In genomic region chr6:31006111-31006600, GRCm38 (mm10) we compare ENCODE assay signal across 20 mouse cellular contexts. TPM values are rescaled to one million over a fixed set of nuclear protein-coding genes. Genes with fewer than 3 reads are reported as not detected.
DNase-seq lines count a peak whose midpoint lies in the region; ATAC-seq and TF ChIP-seq lines count a peak whose summit lies in the region.
"Had no signal": no experiment of that assay in that cellular context is flagged by ENCODE, and none has a peak within 500 bp of the region (broad histone marks: within the 10 kb centered on the region; RNA-seq: fewer than 3 reads in every experiment).

No protein-coding gene starts in this region.

- no peaks in the 10 kb centered on the region for H3K27me3 ChIP-seq in embryonic facial prominence, embryonic 14.5 days (replicated peaks; ENCODE audit: control insufficient read depth, insufficient read depth, low read length)
- H3K27me3 ChIP-seq in embryonic facial prominence, embryonic 10.5 days (replicated peaks; ENCODE audit: low read depth, poor library complexity, severe bottlenecking): no peaks in the 10 kb centered on the region
- no peaks in the 10 kb centered on the region for H3K27me3 ChIP-seq in heart, embryonic 16.5 days (ENCODE audit: control insufficient read depth, insufficient read depth, low read length)
- no peaks in the 10 kb centered on the region for H3K27me3 ChIP-seq in kidney, postnatal 0 days (ENCODE audit: insufficient read depth, low read length)
- H3K27me3 ChIP-seq in midbrain, embryonic 11.5 days (ENCODE audit: control insufficient read depth, insufficient read depth, low read length): no peaks in the 10 kb centered on the region
- no peaks in the 10 kb centered on the region for H3K27me3 ChIP-seq in midbrain, embryonic 10.5 days (ENCODE audit: low read depth, poor library complexity, severe bottlenecking)
- H3K27me3 ChIP-seq: forebrain, embryonic 15.5 days; hindbrain, embryonic 13.5 days had no signal

- no peak for ATAC-seq in embryonic facial prominence, embryonic 14.5 days (ENCODE audit: low read depth)
- ATAC-seq in heart, embryonic 16.5 days (replicated peaks; ENCODE audit: extremely low read depth, insufficient read depth, low FRiP score): 0 out of 2 replicates have a peak, but pooled peaks have one; percentile 28
- ATAC-seq in kidney, postnatal 0 days (replicated peaks; ENCODE audit: low FRiP score, low read depth): no peak
- ATAC-seq in midbrain, embryonic 11.5 days (ENCODE audit: low FRiP score): no peak
- ATAC-seq: CD4-positive, CD25-positive, alpha-beta regulatory T cell, adult 4 months; forebrain, embryonic 15.5 days; hindbrain, postnatal 0 days had no signal

- H3K4me2 ChIP-seq in embryonic facial prominence, embryonic 14.5 days (ENCODE audit: low read depth, low read length): no peak overlapping the region
- H3K4me2 ChIP-seq in heart, embryonic 16.5 days (ENCODE audit: low read depth, low read length): no peak overlapping the region
- H3K4me2 ChIP-seq in kidney, postnatal 0 days (ENCODE audit: low read length): no peak overlapping the region
- no peak overlapping the region for H3K4me2 ChIP-seq in midbrain, embryonic 11.5 days
- H3K4me2 ChIP-seq: forebrain, embryonic 15.5 days; hindbrain, embryonic 13.5 days had no signal

- 56% methylated on average over 6 of the region's 6 CpGs for WGBS in embryonic facial prominence, embryonic 14.5 days
- 80% methylated on average over 6 of the region's 6 CpGs for WGBS in embryonic facial prominence, embryonic 10.5 days
- 63% methylated on average over 6 of the region's 6 CpGs for WGBS in heart, embryonic 16.5 days
- 61% methylated on average over 6 of the region's 6 CpGs for WGBS in kidney, postnatal 0 days
- WGBS in midbrain, embryonic 11.5 days: 78% methylated on average over 6 of the region's 6 CpGs
- WGBS in midbrain, embryonic 10.5 days: 74% methylated on average over 6 of the region's 6 CpGs

- no peak for TF ChIP-seq CTCF in kidney, postnatal 0 days (IDR thresholded peaks at IDR 0.05; ENCODE audit: low read depth)

- peak; percentile 17 for DNase-seq in embryonic facial prominence, embryonic 14.5 days (ENCODE audit: low spot score)
- DNase-seq in embryonic facial prominence, embryonic 10.5 days (ENCODE audit: low spot score): no peak
- no peak for DNase-seq in heart, adult 8-10 months (ENCODE audit: low spot score)
- DNase-seq in kidney, postnatal 0 days (ENCODE audit: low spot score): peak; percentile 12
- no peak for DNase-seq in kidney, adult 18-20 months
- DNase-seq in midbrain, embryonic 11.5 days (ENCODE audit: low spot score, missing footprints): peak; percentile 35
- no peak for DNase-seq in midbrain, embryonic 10.5 days (ENCODE audit: low spot score)
- DNase-seq: adrenal gland, adult 8-10 months; adrenal gland, postnatal 36 days; B cell, adult 2 months; cerebellum, adult 2 months; cerebellum, postnatal 10 days; gastrocnemius, postnatal 36 days had no signal

- peaks cover 6% of the 10 kb centered on the region; the same call in 1 of the 2 replicates for H3K4me1 ChIP-seq in embryonic facial prominence, embryonic 14.5 days (ENCODE audit: control insufficient read depth, insufficient read depth, low read length)
- H3K4me1 ChIP-seq in embryonic facial prominence, embryonic 10.5 days: no peaks in the 10 kb centered on the region
- peaks cover 11% of the 10 kb centered on the region for H3K4me1 ChIP-seq in heart, embryonic 16.5 days (ENCODE audit: control insufficient read depth, insufficient read depth, low read length)
- no peaks in the 10 kb centered on the region for H3K4me1 ChIP-seq in kidney, postnatal 0 days (replicated peaks; ENCODE audit: insufficient read depth, low read length)
- H3K4me1 ChIP-seq in midbrain, embryonic 11.5 days (ENCODE audit: control insufficient read depth, insufficient read depth, low read length): peaks cover 3% of the 10 kb centered on the region; the same call in 1 of the 2 replicates
- H3K4me1 ChIP-seq in midbrain, embryonic 10.5 days: peaks cover 6% of the 10 kb centered on the region

- H3K4me3 ChIP-seq in embryonic facial prominence, embryonic 14.5 days (ENCODE audit: low read depth, low read length): no peak overlapping the region
- no peak overlapping the region for H3K4me3 ChIP-seq in embryonic facial prominence, embryonic 10.5 days
- H3K4me3 ChIP-seq in heart, embryonic 16.5 days (ENCODE audit: low read length): no peak overlapping the region
- H3K4me3 ChIP-seq in kidney, postnatal 0 days (replicated peaks; ENCODE audit: low read depth, low read length): no peak overlapping the region
- H3K4me3 ChIP-seq in midbrain, embryonic 11.5 days (ENCODE audit: low read depth, low read length): no peak overlapping the region
- H3K4me3 ChIP-seq in midbrain, embryonic 10.5 days: no peak overlapping the region
- H3K4me3 ChIP-seq: forebrain, embryonic 15.5 days; hindbrain, embryonic 13.5 days had no signal

- no peaks in the 10 kb centered on the region for H3K9me3 ChIP-seq in embryonic facial prominence, embryonic 14.5 days (ENCODE audit: control insufficient read depth, low read length)
- no peaks in the 10 kb centered on the region for H3K9me3 ChIP-seq in embryonic facial prominence, embryonic 10.5 days
- peaks cover 3% of the 10 kb centered on the region; the same call in 1 of the 2 replicates for H3K9me3 ChIP-seq in heart, embryonic 16.5 days (replicated peaks; ENCODE audit: control insufficient read depth, low read length)
- no peaks in the 10 kb centered on the region; the same call in 1 of the 2 replicates for H3K9me3 ChIP-seq in kidney, postnatal 0 days (replicated peaks; ENCODE audit: low read length)
- peaks cover 3% of the 10 kb centered on the region; the same call in 1 of the 2 replicates for H3K9me3 ChIP-seq in midbrain, embryonic 11.5 days (ENCODE audit: control insufficient read depth, low read length)
- H3K9me3 ChIP-seq in midbrain, embryonic 10.5 days (replicated peaks): no peaks in the 10 kb centered on the region; the same call in 1 of the 2 replicates
- H3K9me3 ChIP-seq: forebrain, embryonic 15.5 days; G1E had no signal

- no peak overlapping the region for H3K9ac ChIP-seq in embryonic facial prominence, embryonic 14.5 days (ENCODE audit: low read depth, low read length)
- H3K9ac ChIP-seq in heart, embryonic 16.5 days (ENCODE audit: low read length): no peak overlapping the region
- H3K9ac ChIP-seq in kidney, postnatal 0 days (ENCODE audit: low read depth, low read length): no peak overlapping the region
- no peak overlapping the region for H3K9ac ChIP-seq in midbrain, embryonic 11.5 days (ENCODE audit: low read length)
- H3K9ac ChIP-seq: forebrain, embryonic 15.5 days; hindbrain, embryonic 13.5 days had no signal

- H3K36me3 ChIP-seq in embryonic facial prominence, embryonic 14.5 days (ENCODE audit: control insufficient read depth, insufficient read depth, low read length): no peaks in the 10 kb centered on the region
- H3K36me3 ChIP-seq in embryonic facial prominence, embryonic 10.5 days (replicated peaks): no peaks in the 10 kb centered on the region
- no peaks in the 10 kb centered on the region for H3K36me3 ChIP-seq in heart, embryonic 16.5 days (ENCODE audit: control insufficient read depth, insufficient read depth)
- H3K36me3 ChIP-seq in kidney, postnatal 0 days (ENCODE audit: insufficient read depth, low read length): no peaks in the 10 kb centered on the region
- no peaks in the 10 kb centered on the region for H3K36me3 ChIP-seq in midbrain, embryonic 11.5 days (ENCODE audit: control insufficient read depth, insufficient read depth, low read length)
- no peaks in the 10 kb centered on the region for H3K36me3 ChIP-seq in midbrain, embryonic 10.5 days
- H3K36me3 ChIP-seq: forebrain, embryonic 15.5 days; G1E; hindbrain, embryonic 13.5 days had no signal

- H3K27ac ChIP-seq in embryonic facial prominence, embryonic 14.5 days (replicated peaks; ENCODE audit: low read depth, low read length): 0 out of 2 replicates have a peak overlapping the region, but pooled peaks have one; percentile 25
- H3K27ac ChIP-seq in embryonic facial prominence, embryonic 10.5 days (replicated peaks): no peak overlapping the region
- no peak overlapping the region for H3K27ac ChIP-seq in heart, embryonic 16.5 days (ENCODE audit: low read length)
- no peak overlapping the region for H3K27ac ChIP-seq in kidney, postnatal 0 days
- no peak overlapping the region for H3K27ac ChIP-seq in midbrain, embryonic 11.5 days (ENCODE audit: low read depth, low read length)
- no peak overlapping the region for H3K27ac ChIP-seq in midbrain, embryonic 10.5 days (replicated peaks)
- H3K27ac ChIP-seq: forebrain, embryonic 15.5 days; hindbrain, embryonic 13.5 days; hindbrain, postnatal 0 days had no signal

RNA-seq across cellular contexts. Expression of gene Klf14, which starts 47.3 kb away (rescaled TPM):
- 15.0 and 18.6 TPM in 2 replicates for polyA plus RNA-seq in embryonic facial prominence, embryonic 14.5 days (2014; fragmentation: Nextera tagmentation; extraction: Ambion mirVana)
- polyA plus RNA-seq in embryonic facial prominence, embryonic 10.5 days (2016; fragmentation: Nextera tagmentation; extraction: Ambion mirVana): 1.1 and 1.7 TPM in 2 replicates
- polyA plus RNA-seq in heart, embryonic 16.5 days (2015; fragmentation: Nextera tagmentation; extraction: Ambion mirVana): 1.9 TPM in 2 replicates
- total RNA-seq in heart, adult 8-10 months (2022): under 1 TPM; 0.09 to 0.52 (median 0.16) TPM
- polyA plus RNA-seq in kidney, postnatal 0 days (2015; fragmentation: Nextera tagmentation; extraction: Ambion mirVana): 2.4 and 3.0 TPM in 2 replicates
- polyA plus RNA-seq in midbrain, embryonic 11.5 days (2014; fragmentation: Nextera tagmentation; extraction: Ambion mirVana): 0.70 and 0.81 TPM in 2 replicates
- polyA plus RNA-seq in midbrain, embryonic 10.5 days (2016; fragmentation: Nextera tagmentation; extraction: Ambion mirVana): 0.52 TPM in 2 replicates
- total RNA-seq: adrenal gland, postnatal 36 days; G1E; hematopoietic stem cell, adult 5-6 weeks had no signal
- polyA plus RNA-seq: cerebellum, adult 2 months; G1E had no signal

Comparison
In these comparisons a context has a peak if more than half of its experiments do, and no peak if none do; other contexts are left out.
1. DNase-seq: peak in embryonic facial prominence, embryonic 14.5 days (single experiment), kidney, postnatal 0 days (single experiment) and midbrain, embryonic 11.5 days (single experiment); none in embryonic facial prominence, embryonic 10.5 days (single experiment), heart, adult 8-10 months (single experiment), kidney, adult 18-20 months (single experiment) and midbrain, embryonic 10.5 days (single experiment).